Mouse (Mus musculus) midbrain, embryonic 13.5 days (tissue): ENCODE data around the gene Nab2. TPM values are rescaled to one million over a fixed set of nuclear protein-coding genes. Genes with fewer than 3 reads are reported as not detected.
A peak's percentile ranks its signal among the peaks of the same experiment; 100 is the strongest.

ENCODE experiments used
- ATAC-seq: fragments of 200-750 bp; cut with Nextera tagmentation; 2 replicates; pipeline ENCODE4 v1.8.0; 2017; ENCODE audit warnings: mild to moderate bottlenecking, moderate TSS enrichment, moderate library complexity
- H3K27ac ChIP-seq: fragments of 300-500 bp; sonication (generic); 2 replicates; pipeline ENCODE4 v1.5.1; 2015; ENCODE audit warnings: inconsistent platforms, mild to moderate bottlenecking, moderate library complexity
- H3K27me3 ChIP-seq: fragments of 300-500 bp; sonication (generic); 2 replicates; pipeline ENCODE4 v1.6.1; 2015; ENCODE audit warnings: mild to moderate bottlenecking, inconsistent platforms
- H3K36me3 ChIP-seq: fragments of 300-500 bp; sonication (generic); 2 replicates; pipeline ENCODE4 v1.6.1; 2015; ENCODE audit warnings: mild to moderate bottlenecking, inconsistent platforms
- H3K4me1 ChIP-seq: fragments of 300-500 bp; sonication (generic); replicated peaks from 2 replicates; pipeline ENCODE4 v1.6.1; 2015; ENCODE audit warnings: inconsistent platforms
- H3K4me2 ChIP-seq: fragments of 300-500 bp; sonication (generic); replicated peaks from 2 replicates; pipeline ENCODE4 v1.6.1; 2015; ENCODE audit warnings: moderate library complexity, mild to moderate bottlenecking, inconsistent platforms
- H3K4me3 ChIP-seq: fragments of 300-500 bp; sonication (generic); replicated peaks from 2 replicates; pipeline ENCODE4 v1.5.1; 2015; ENCODE audit warnings: mild to moderate bottlenecking, inconsistent platforms
- H3K9ac ChIP-seq: fragments of 300-500 bp; sonication (generic); replicated peaks from 2 replicates; pipeline ENCODE4 v1.6.1; 2015; ENCODE audit warnings: mild to moderate bottlenecking, inconsistent platforms
- H3K9me3 ChIP-seq: fragments of 300-500 bp; sonication (generic); 2 replicates; pipeline ENCODE4 v1.6.1; 2016; ENCODE audit warnings: mild to moderate bottlenecking, inconsistent platforms
- WGBS: fragments of 180-500 bp; shearing (Covaris S2); methylation state at CpG from one replicate; pipeline ENCODE4 v1.1.7; 2015; 5-methylcytosine and 5-hydroxymethylcytosine counted together
- polyA plus RNA-seq: library from polyadenylated mRNA; unstranded; fragments of >200 nt; fragmentation: Nextera tagmentation; extraction: Ambion mirVana; gene quantifications from 2 replicates; pipeline ENCODE4 v1.2.1, GENCODE M21; 2015

The Nab2 gene
- polyA plus RNA-seq, 1 experiment from 2014 or later, result 1.8 TPM

- 85% methylated on average over 7 of the region's 7 CpGs for WGBS
- no peak for ATAC-seq
Measured at GRCm38 (mm10) chr10:127632668-127633271, 35.6 kb downstream of the Nab2 start.

GRCm38 (mm10) chr10:127631261-127632214, 36.8 kb downstream of the Nab2 start:
- H3K4me1 ChIP-seq, result no peaks in the 10 kb centered on the region
- no peak overlapping the region for H3K27ac ChIP-seq
- H3K4me2 ChIP-seq, result no peak overlapping the region
- ATAC-seq, result no peak
- H3K9me3 ChIP-seq, result no peaks in the 10 kb centered on the region
- no peaks in the 10 kb centered on the region for H3K36me3 ChIP-seq
- H3K4me3 ChIP-seq, result no peak overlapping the region
- H3K9ac ChIP-seq, result no peak overlapping the region
- 82% methylated on average over 10 of the region's 10 CpGs for WGBS
- H3K27me3 ChIP-seq, result no peaks in the 10 kb centered on the region

More at GRCm38 (mm10) chr10:127632668-127633271, 35.6 kb downstream of the Nab2 start:
- H3K36me3 ChIP-seq, result no peaks in the 10 kb centered on the region
- H3K27me3 ChIP-seq, result no peaks in the 10 kb centered on the region
- H3K9ac ChIP-seq, result no peak overlapping the region
- no peaks in the 10 kb centered on the region for H3K4me1 ChIP-seq
- no peaks in the 10 kb centered on the region for H3K9me3 ChIP-seq
- H3K4me2 ChIP-seq, result no peak overlapping the region
- no peak overlapping the region for H3K4me3 ChIP-seq
- H3K27ac ChIP-seq, result no peak overlapping the region

DNA sequence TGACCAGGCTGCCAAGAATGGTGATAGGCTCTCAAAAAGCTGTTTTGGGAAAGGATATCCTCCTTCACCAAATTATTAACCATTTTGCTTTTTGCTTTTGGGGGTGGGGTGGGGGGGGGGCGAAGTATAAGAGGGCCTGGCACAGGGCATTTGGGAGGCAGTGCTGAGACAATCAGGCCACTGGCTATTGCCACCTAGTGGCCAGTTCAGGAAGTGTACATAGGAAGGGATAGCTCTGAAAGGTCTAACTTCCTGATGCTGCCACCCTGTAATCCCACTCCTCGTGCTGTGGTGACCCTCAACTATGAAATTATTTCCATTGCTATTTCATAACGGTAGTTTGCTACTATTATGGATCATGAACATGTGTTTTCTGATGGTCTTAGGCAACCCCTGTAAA, 41.9 kb downstream of the Nab2 start:
- no peaks in the 10 kb centered on the region for H3K36me3 ChIP-seq
- H3K4me2 ChIP-seq, result no peak overlapping the region
- H3K4me1 ChIP-seq, result peaks cover 10% of the 10 kb centered on the region
- H3K27ac ChIP-seq, result no peak overlapping the region
- 86% methylated on average over 3 of the region's 3 CpGs for WGBS
- no peak overlapping the region for H3K9ac ChIP-seq
- no peak overlapping the region for H3K4me3 ChIP-seq
- no peaks in the 10 kb centered on the region for H3K9me3 ChIP-seq
- ATAC-seq, result no peak
- H3K27me3 ChIP-seq, result no peaks in the 10 kb centered on the region

GRCm38 (mm10) chr10:127623439-127624216, 44.7 kb downstream of the Nab2 start:
- 89% methylated on average over 6 of the region's 6 CpGs for WGBS
- Histone ChIP-seq H3K9me3 (no peaks in the 10 kb centered on the region), H3K4me3 (no peak overlapping the region), H3K9ac (no peak overlapping the region), H3K36me3 (no peaks in the 10 kb centered on the region), H3K27me3 (no peaks in the 10 kb centered on the region), H3K4me2 (no peak overlapping the region), H3K4me1 (peaks cover 23% of the 10 kb centered on the region), H3K27ac (no peak overlapping the region)
- no peak for ATAC-seq

DNA sequence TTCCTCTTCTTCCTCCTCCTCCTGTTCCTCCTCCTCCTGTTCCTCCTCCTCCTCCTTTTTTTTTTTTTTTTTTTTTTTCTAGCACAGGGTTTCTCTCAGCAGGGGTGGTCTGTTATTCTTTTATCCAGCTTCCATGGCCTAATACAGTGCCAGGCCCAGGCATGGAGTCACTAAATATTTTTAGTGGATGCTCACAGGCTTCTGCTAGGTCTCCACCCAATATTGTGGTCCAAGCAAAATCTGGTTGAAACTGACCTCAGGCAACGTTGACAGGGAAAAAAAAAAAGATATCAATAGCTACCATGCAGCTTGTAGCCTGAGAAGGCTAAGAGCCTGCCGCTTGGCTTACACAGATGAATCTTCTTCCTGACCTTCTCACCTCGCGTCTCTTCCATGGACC, 45.7 kb downstream of the Nab2 start:
- no peak for ATAC-seq
- Histone ChIP-seq H3K9me3 (no peaks in the 10 kb centered on the region), H3K27ac (no peak overlapping the region), H3K36me3 (no peaks in the 10 kb centered on the region), H3K9ac (no peak overlapping the region), H3K4me1 (peaks cover 32% of the 10 kb centered on the region), H3K4me3 (no peak overlapping the region), H3K27me3 (no peaks in the 10 kb centered on the region), H3K4me2 (peak overlapping the region; percentile 84; the same call in 1 of the 2 replicates)
- 62% methylated on average over 4 of the region's 4 CpGs for WGBS

DNA sequence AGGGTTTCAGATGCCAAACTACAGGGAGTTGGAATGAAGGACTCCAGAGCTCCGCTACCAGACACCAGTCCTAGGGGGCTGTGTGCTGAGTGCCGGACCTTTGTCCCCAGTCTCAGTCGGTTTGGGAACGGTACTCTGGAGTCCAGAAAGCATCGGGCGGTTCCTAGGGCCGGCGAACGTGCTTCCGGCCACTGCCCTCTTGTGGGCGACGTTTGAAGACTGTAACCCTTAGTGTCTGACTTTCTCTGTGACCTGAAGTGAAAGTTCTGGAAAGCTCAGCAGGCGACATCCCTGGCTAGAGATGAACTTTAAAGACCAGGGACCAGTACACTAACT, 46.3 kb downstream of the Nab2 start:
- ATAC-seq, result peak; percentile 25
- H3K27me3 ChIP-seq, result no peaks in the 10 kb centered on the region
- H3K36me3 ChIP-seq, result no peaks in the 10 kb centered on the region
- peak overlapping the region; percentile 84 for H3K4me2 ChIP-seq
- under 1% methylated on average over 13 of the region's 13 CpGs for WGBS
- H3K9me3 ChIP-seq, result no peaks in the 10 kb centered on the region
- peaks cover 39% of the 10 kb centered on the region for H3K4me1 ChIP-seq
- H3K27ac ChIP-seq, result peak overlapping the region; percentile 94; the same call in 1 of the 2 replicates
- peak overlapping the region; percentile 70 for H3K9ac ChIP-seq
- peak overlapping the region; percentile 91 for H3K4me3 ChIP-seq

- H3K4me3 ChIP-seq, result peak overlapping the region; percentile 91
- no peaks in the 10 kb centered on the region for H3K27me3 ChIP-seq
- peak overlapping the region; percentile 97 for H3K9ac ChIP-seq
- H3K36me3 ChIP-seq, result no peaks in the 10 kb centered on the region
- H3K27ac ChIP-seq, result peak overlapping the region; percentile 94
- 0% methylated on average over 37 of the region's 39 CpGs for WGBS
- no peaks in the 10 kb centered on the region for H3K9me3 ChIP-seq
- H3K4me1 ChIP-seq, result peaks cover 45% of the 10 kb centered on the region
- H3K4me2 ChIP-seq, result peak overlapping the region; percentile 84
- peak; percentile 88 for ATAC-seq
Measured at GRCm38 (mm10) chr10:127621191-127622056, 46.9 kb downstream of the Nab2 start.

GRCm38 (mm10) chr10:127620406-127621190, 47.8 kb downstream of the Nab2 start, which contains the start of gene Lrp1:
Lrp1 (minus strand) TSS chr10:127621148.
- H3K9me3 ChIP-seq, result no peaks in the 10 kb centered on the region
- peak within 1 kb of the TSS; percentile 84 for H3K4me2 ChIP-seq
- H3K36me3 ChIP-seq, result peaks cover 2% of the 10 kb centered on the region; the same call in 1 of the 2 replicates
- peak within 1 kb of the TSS; percentile 94 for H3K27ac ChIP-seq
- H3K4me3 ChIP-seq, result peak within 1 kb of the TSS; percentile 91
- peak; percentile 80 for ATAC-seq
- H3K4me1 ChIP-seq, result peaks cover 53% of the 10 kb centered on the region
- no peaks in the 10 kb centered on the region for H3K27me3 ChIP-seq
- peak within 1 kb of the TSS; percentile 97 for H3K9ac ChIP-seq
- WGBS, result under 1% methylated on average over 30 of the region's 32 CpGs

GRCm38 (mm10) chr10:127619941-127620405, 48.4 kb downstream of the Nab2 start:
- H3K4me3 ChIP-seq, result peak overlapping the region; percentile 91
- H3K36me3 ChIP-seq, result peaks cover 2% of the 10 kb centered on the region; the same call in 1 of the 2 replicates
- peak overlapping the region; percentile 97 for H3K9ac ChIP-seq
- peak; percentile 7 for ATAC-seq
- peak overlapping the region; percentile 84 for H3K4me2 ChIP-seq
- H3K9me3 ChIP-seq, result no peaks in the 10 kb centered on the region
- 0% methylated on average over 12 of the region's 12 CpGs for WGBS
- H3K27ac ChIP-seq, result peak overlapping the region; percentile 94
- peaks cover 59% of the 10 kb centered on the region for H3K4me1 ChIP-seq
- H3K27me3 ChIP-seq, result no peaks in the 10 kb centered on the region

DNA sequence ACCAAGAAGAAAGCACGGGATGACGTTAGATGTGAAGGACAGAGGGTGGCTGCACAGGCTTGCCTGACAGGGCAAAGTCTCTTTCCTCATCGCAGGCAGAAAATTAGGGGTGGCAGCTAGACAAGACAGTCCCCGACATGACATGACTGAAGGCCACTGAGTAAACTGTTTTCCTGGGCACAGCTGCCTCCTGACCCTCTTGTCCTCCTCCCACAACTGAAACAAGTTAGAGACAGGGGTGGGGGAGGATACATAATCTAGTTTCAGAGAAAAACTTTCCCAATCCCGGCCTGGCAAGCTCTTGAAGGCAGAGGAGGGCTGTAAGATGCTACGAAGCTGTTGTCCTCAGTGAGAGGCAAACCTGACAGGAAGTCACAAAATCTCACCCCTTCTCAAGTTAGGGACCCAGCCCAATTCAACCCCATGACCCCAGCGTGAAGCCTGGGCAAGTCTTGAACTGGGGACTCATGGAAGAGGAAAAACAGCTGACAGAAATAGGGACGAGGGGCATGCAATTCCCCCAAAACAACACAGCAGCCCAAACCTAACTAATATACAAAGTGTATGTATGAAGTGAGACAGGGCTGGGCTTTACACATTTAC, 49.1 kb downstream of the Nab2 start:
- 18% methylated on average over 8 of the region's 8 CpGs for WGBS
- H3K27ac ChIP-seq, result peak overlapping the region; percentile 94
- ATAC-seq, result no peak

More for the DNA sequence above, 49.1 kb downstream of the Nab2 start:
- Histone ChIP-seq H3K4me3 (peak overlapping the region; percentile 91), H3K9me3 (no peaks in the 10 kb centered on the region), H3K4me2 (peak overlapping the region; percentile 84), H3K27me3 (no peaks in the 10 kb centered on the region), H3K9ac (peak overlapping the region; percentile 97), H3K4me1 (peaks cover 67% of the 10 kb centered on the region), H3K36me3 (peaks cover 2% of the 10 kb centered on the region; the same call in 1 of the 2 replicates)
